Mouse (Mus musculus) stomach, postnatal 0 days (tissue): ENCODE data around the gene Myrf.

Experiments
- CTCF ChIP-seq: IDR thresholded peaks from 2 replicates; pipeline ENCODE4 v1.5.1; 2016; ENCODE audit warnings: antibody characterized with exemption, low read depth, mild to moderate bottlenecking, moderate library complexity
- EP300 ChIP-seq: optimal IDR thresholded peaks from 2 replicates; pipeline ENCODE3; 2016; ENCODE audit warnings: antibody characterized with exemption

GRCm38 (mm10) chr19:10267057-10267456, 26.5 kb upstream of the Myrf start:
- TF ChIP-seq EP300 (no peak), CTCF (no peak)
